Mouse (Mus musculus) layer of hippocampus, adult 18-20 months (tissue): ENCODE results near the gene Spon2. TPM values are rescaled to one million over a fixed set of nuclear protein-coding genes. Genes with fewer than 3 reads are reported as not detected.

Experiments
- DNase-seq, 2 experiments: peaks; one replicate each; pipeline ENCODE4 v3.0.0; 2022; ENCODE audit warnings: low spot score in 2 of 2
- long read RNA-seq: library from polyadenylated mRNA; stranded (forward); transcript quantifications from one replicate; pipeline ENCODE4 v2.0.0, GENCODE M21; 2021
- total RNA-seq, 2 experiments: library from RNA; stranded (reverse); gene quantifications; 2 replicates each; pipeline ENCODE4 v1.2.3; 2021

The Spon2 gene
- total RNA-seq = under 1 TPM; 0.20 to 0.28 TPM
- long read RNA-seq = 0 reads

GRCm38 (mm10) chr5:33218081-33218480 is at the start of gene Spon2:
TSS of gene Spon2 (minus strand) at chr5:33218455.
- no peak for DNase-seq

- DNase-seq = no peak
Observed at GRCm38 (mm10) chr5:33254416-33254815, 36.2 kb upstream of the Spon2 start.

- no peak for DNase-seq
Observed at GRCm38 (mm10) chr5:33248186-33248585, 29.9 kb upstream of the Spon2 start.

GRCm38 (mm10) chr5:33247387-33247786 is 29.1 kb upstream of the Spon2 start:
- DNase-seq = no peak

- DNase-seq = peak; percentile 31 to 63
Observed at GRCm38 (mm10) chr5:33245701-33246100, 27.4 kb upstream of the Spon2 start.

- DNase-seq = no peak
Observed at GRCm38 (mm10) chr5:33244377-33244920, 26.2 kb upstream of the Spon2 start.

GRCm38 (mm10) chr5:33239934-33240333 is 21.7 kb upstream of the Spon2 start:
- DNase-seq = no peak

GRCm38 (mm10) chr5:33239111-33239714 is 21.0 kb upstream of the Spon2 start:
- no peak for DNase-seq

GRCm38 (mm10) chr5:33238256-33238645 is 20.0 kb upstream of the Spon2 start:
- no peak for DNase-seq

GRCm38 (mm10) chr5:33237600-33238255 is 19.5 kb upstream of the Spon2 start:
- DNase-seq = no peak

- no peak for DNase-seq
Observed at GRCm38 (mm10) chr5:33234391-33235031, 16.3 kb upstream of the Spon2 start.

GRCm38 (mm10) chr5:33232791-33233190 is 14.5 kb upstream of the Spon2 start:
- no peak for DNase-seq

- DNase-seq = no peak
Observed at GRCm38 (mm10) chr5:33230285-33230684, 12.0 kb upstream of the Spon2 start.

- peak; percentile 25 to 54 for DNase-seq
Observed at GRCm38 (mm10) chr5:33228428-33228827, 10.2 kb upstream of the Spon2 start.

GRCm38 (mm10) chr5:33225673-33226072 is 7.4 kb upstream of the Spon2 start:
- DNase-seq = no peak

GRCm38 (mm10) chr5:33224491-33224890 is 6.2 kb upstream of the Spon2 start:
- DNase-seq = no peak

- DNase-seq = no peak
Observed at GRCm38 (mm10) chr5:33222841-33223744, 4.8 kb upstream of the Spon2 start.

GRCm38 (mm10) chr5:33222389-33222788 is 4.1 kb upstream of the Spon2 start:
- no peak for DNase-seq

- no peak for DNase-seq
Observed at GRCm38 (mm10) chr5:33220350-33221044, 2.2 kb upstream of the Spon2 start.

GRCm38 (mm10) chr5:33219831-33220230 is 1.6 kb upstream of the Spon2 start:
- no peak for DNase-seq
